Mouse (Mus musculus): ENCODE measurements at regions not wholly inside any gene's neighbourhood (a gene's known extent, or its start where the extent isn't known, plus 50 kb on each side); places are given as distances from the start of the nearest gene placed in this dataset.

DNA sequence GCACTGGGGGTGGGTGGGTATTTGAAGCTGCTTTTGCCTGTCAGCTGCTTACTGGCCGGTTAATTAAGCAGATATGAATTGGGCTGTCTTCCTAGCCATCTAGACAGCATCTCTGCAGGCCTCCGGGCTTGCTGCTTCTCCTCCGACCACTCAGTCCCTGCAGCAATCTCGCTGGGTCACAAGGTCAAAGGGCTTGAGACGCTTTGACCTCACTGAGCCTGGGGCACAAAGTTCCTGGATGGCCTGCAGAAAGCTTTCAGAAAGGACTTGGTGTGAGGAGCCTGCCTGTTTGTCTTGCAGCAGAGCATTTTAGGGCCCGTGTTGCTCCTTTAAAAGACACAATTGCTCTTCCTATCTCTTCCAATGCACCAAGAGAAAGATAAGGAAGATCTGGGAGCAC, 83.7 kb upstream of the Ppp2r5a start:
- DNase-seq: no peak
- WGBS: 77% methylated on average over 6 of the region's 6 CpGs
- no peaks in the 10 kb centered on the region for H3K36me3 ChIP-seq (ENCODE audit: control insufficient read depth, insufficient read depth, low read length)
- no peaks in the 10 kb centered on the region for H3K4me1 ChIP-seq (ENCODE audit: control insufficient read depth, insufficient read depth, low read length)
- H3K27me3 ChIP-seq (replicated peaks; ENCODE audit: control insufficient read depth, insufficient read depth, low read length): no peaks in the 10 kb centered on the region
- no peak overlapping the region for H3K27ac ChIP-seq (ENCODE audit: insufficient read depth, low read depth, low read length)
- TF ChIP-seq CTCF (conservative IDR thresholded peaks at IDR 0.05; ENCODE audit: insufficient read depth, insufficient read length, low read depth, low read length) (no peak), POLR2A (IDR thresholded peaks at IDR 0.05; ENCODE audit: low read depth, low read length) (no peak)
- no peak overlapping the region for H3K4me3 ChIP-seq (ENCODE audit: insufficient read depth, low read depth, low read length)

DNA sequence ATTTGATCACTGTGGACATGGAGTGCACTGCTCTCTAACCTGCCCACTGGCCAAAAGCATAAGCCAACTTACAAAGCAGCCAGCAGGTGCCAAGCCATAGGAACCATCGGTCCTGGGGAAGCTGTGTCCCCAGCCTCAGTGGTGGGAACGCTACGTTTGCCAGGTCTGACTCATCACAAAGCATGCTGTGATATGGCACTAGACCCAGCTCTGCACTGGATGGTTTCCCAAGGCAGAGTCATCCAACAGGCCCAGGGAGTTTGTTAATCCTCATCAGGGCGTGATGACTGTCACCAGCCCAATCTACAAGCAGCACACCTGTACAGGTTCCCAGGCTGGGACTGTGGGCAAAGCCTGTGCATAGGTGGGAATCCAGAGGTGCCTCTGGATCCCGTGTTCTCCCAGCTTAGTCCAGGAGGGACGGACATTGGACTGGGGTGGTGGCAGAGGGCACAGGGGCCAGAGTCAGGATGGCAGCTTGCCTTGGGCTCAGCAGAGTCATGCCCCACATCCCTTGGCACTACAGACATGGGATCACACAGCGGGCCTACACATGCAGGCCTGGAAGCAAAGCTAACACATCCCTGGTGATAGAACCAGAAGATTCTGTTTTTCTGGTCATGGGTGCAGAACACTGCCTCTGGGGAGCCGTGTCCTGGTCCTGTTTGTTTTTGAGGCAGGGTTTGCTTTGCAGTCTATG, 81.8 kb upstream of the Ppp2r5a start:
- 88% methylated on average over 8 of the region's 8 CpGs for WGBS
- no peaks in the 10 kb centered on the region for H3K27me3 ChIP-seq (replicated peaks; ENCODE audit: control insufficient read depth, insufficient read depth, low read length)
- H3K4me3 ChIP-seq (ENCODE audit: insufficient read depth, low read depth, low read length): no peak overlapping the region
- H3K4me1 ChIP-seq (ENCODE audit: control insufficient read depth, insufficient read depth, low read length): no peaks in the 10 kb centered on the region
- H3K27ac ChIP-seq (ENCODE audit: insufficient read depth, low read depth, low read length): no peak overlapping the region
- no peak for TF ChIP-seq POLR2A (IDR thresholded peaks at IDR 0.05; ENCODE audit: low read depth, low read length)
- no peak for TF ChIP-seq CTCF (conservative IDR thresholded peaks at IDR 0.05; ENCODE audit: insufficient read depth, insufficient read length, low read depth, low read length)
- no peaks in the 10 kb centered on the region for H3K36me3 ChIP-seq (ENCODE audit: control insufficient read depth, insufficient read depth, low read length)
- peak; percentile 34 for DNase-seq

DNA sequence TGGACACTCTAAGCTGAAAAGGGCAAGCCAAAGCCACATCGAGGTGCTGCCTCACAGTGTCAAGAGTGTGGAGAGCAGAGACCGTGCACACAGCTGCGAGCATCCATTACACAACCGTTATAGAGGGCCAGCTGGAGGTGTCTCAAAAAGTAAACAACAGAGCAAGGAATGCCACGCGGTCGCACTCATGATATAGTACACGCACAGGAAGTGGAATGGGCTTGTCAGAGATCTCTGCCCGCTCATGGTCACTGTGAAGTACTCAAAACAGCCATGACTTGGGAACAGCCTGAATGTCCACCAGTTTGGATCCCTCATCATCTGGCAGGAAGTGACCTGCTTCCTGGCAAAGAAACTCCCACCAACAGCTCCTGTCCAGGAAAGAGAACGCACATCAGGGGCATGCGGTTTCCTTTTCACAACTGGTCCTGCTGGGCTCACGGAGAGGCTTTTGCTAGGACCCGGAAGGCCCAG, 76.9 kb upstream of the Ppp2r5a start:
- no peak overlapping the region for H3K4me3 ChIP-seq (ENCODE audit: insufficient read depth, low read depth, low read length)
- no peaks in the 10 kb centered on the region for H3K4me1 ChIP-seq (ENCODE audit: control insufficient read depth, insufficient read depth, low read length)
- DNase-seq: peak; percentile 85
- TF ChIP-seq POLR2A (IDR thresholded peaks at IDR 0.05; ENCODE audit: low read depth, low read length): no peak
- peak; percentile 67 for TF ChIP-seq CTCF (conservative IDR thresholded peaks at IDR 0.05; ENCODE audit: insufficient read depth, insufficient read length, low read depth, low read length)
- H3K36me3 ChIP-seq (ENCODE audit: control insufficient read depth, insufficient read depth, low read length): no peaks in the 10 kb centered on the region
- H3K27me3 ChIP-seq (replicated peaks; ENCODE audit: control insufficient read depth, insufficient read depth, low read length): no peaks in the 10 kb centered on the region
- H3K27ac ChIP-seq (ENCODE audit: insufficient read depth, low read depth, low read length): peak overlapping the region; percentile 40
- WGBS: 44% methylated on average over 13 of the region's 13 CpGs

DNA sequence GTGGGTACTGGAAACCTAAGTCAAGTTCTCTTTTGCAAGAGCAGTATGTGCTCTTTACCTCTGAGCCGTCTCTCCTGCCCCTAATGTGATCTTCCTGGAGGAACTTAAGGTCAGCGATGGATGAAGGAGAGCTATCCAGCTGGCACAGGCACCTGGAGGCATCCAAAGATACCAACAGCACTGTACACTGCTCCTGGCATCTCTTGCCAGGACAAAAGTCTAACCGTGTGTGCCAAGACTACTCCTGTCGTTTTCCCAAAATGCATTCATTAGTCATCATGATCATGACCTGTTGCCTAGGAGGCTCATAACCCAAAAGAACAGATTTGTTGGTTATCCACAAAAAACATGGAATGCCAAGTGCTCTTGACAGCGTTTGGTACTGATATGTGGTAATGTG, 69.5 kb upstream of the Ppp2r5a start:
- peaks cover 5% of the 10 kb centered on the region; the same call in 1 of the 2 replicates for H3K4me1 ChIP-seq (ENCODE audit: control insufficient read depth, insufficient read depth, low read length)
- no peak for DNase-seq
- no peaks in the 10 kb centered on the region for H3K27me3 ChIP-seq (replicated peaks; ENCODE audit: control insufficient read depth, insufficient read depth, low read length)
- TF ChIP-seq CTCF (conservative IDR thresholded peaks at IDR 0.05; ENCODE audit: insufficient read depth, insufficient read length, low read depth, low read length) (no peak), POLR2A (IDR thresholded peaks at IDR 0.05; ENCODE audit: low read depth, low read length) (no peak)
- WGBS: 65% methylated on average over 5 of the region's 5 CpGs
- H3K36me3 ChIP-seq (ENCODE audit: control insufficient read depth, insufficient read depth, low read length): no peaks in the 10 kb centered on the region
- no peak overlapping the region for H3K27ac ChIP-seq (ENCODE audit: insufficient read depth, low read depth, low read length)
- H3K4me3 ChIP-seq (ENCODE audit: insufficient read depth, low read depth, low read length): no peak overlapping the region

DNA sequence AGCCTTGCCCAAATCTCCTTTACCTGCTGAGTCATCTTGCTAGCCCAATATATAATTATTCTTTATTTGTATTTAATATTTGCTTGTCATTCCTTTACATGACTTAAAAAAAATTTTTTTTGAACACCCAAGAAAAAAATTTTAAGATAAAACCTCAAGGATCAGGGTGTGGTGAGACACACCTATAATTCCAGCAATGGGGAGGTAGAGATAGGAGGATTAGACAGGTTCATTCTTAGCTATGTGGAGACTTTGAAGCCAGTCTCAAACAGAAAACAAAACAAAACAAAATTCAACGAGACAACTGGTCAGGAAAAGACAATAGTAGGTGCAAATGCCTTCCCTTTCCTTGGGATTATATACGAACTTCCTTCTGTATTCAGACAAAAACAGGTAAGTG, 68.4 kb upstream of the Ppp2r5a start:
- Histone ChIP-seq H3K27ac (ENCODE audit: insufficient read depth, low read depth, low read length) (no peak overlapping the region), H3K4me3 (ENCODE audit: insufficient read depth, low read depth, low read length) (no peak overlapping the region), H3K4me1 (ENCODE audit: control insufficient read depth, insufficient read depth, low read length) (peaks cover 5% of the 10 kb centered on the region; the same call in 1 of the 2 replicates), H3K27me3 (replicated peaks; ENCODE audit: control insufficient read depth, insufficient read depth, low read length) (no peaks in the 10 kb centered on the region), H3K36me3 (ENCODE audit: control insufficient read depth, insufficient read depth, low read length) (no peaks in the 10 kb centered on the region)
- DNase-seq: no peak
- 82% methylated on average over 2 of the region's 2 CpGs for WGBS
- TF ChIP-seq CTCF (conservative IDR thresholded peaks at IDR 0.05; ENCODE audit: insufficient read depth, insufficient read length, low read depth, low read length) (no peak), POLR2A (IDR thresholded peaks at IDR 0.05; ENCODE audit: low read depth, low read length) (no peak)

DNA sequence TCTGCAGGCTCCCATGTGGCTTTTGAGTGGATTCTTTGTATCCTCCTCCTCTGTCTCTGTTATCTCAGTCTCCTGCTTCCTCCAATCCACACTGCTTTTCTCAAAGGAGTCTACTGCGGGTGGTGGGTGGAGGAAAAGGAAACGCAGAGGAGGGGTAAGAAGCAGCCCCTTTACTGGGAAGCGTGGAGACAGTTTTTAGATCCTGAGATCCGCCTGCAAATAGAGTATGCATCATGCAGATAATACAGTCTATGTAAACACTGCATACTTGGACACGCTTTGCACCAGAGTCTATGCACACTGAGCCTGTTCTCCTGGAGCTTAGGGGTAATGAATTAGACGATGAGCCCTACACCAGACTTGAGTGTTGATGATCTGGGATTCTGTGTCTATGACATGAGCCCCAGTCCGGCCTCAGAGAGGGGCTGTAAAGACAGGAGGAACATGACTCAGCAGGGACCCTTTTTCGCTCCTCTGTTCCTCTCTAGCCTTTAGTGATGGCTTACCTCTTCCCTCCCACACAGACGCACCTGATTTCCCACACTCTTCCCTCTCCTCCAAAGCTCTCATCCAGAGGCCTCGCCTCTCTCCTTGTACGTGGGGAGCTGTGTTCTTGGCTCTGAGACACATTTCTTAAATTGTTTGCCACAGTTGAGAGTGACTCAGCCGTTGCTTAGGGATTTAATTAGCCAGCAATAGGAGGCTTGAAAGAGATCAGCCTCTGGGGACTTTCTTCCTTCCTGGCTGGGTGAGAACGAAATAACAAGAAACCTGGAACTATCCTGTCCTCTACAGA, 67.3 kb upstream of the Ppp2r5a start:
- no peaks in the 10 kb centered on the region for H3K27me3 ChIP-seq (replicated peaks; ENCODE audit: control insufficient read depth, insufficient read depth, low read length)
- peak; percentile 65 for DNase-seq
- TF ChIP-seq POLR2A (IDR thresholded peaks at IDR 0.05; ENCODE audit: low read depth, low read length): no peak
- no peak for TF ChIP-seq CTCF (conservative IDR thresholded peaks at IDR 0.05; ENCODE audit: insufficient read depth, insufficient read length, low read depth, low read length)
- H3K4me3 ChIP-seq (ENCODE audit: insufficient read depth, low read depth, low read length): no peak overlapping the region
- peaks cover 8% of the 10 kb centered on the region; the same call in 1 of the 2 replicates for H3K4me1 ChIP-seq (ENCODE audit: control insufficient read depth, insufficient read depth, low read length)
- peak overlapping the region; percentile 77 for H3K27ac ChIP-seq (ENCODE audit: insufficient read depth, low read depth, low read length)
- WGBS: 45% methylated on average over 13 of the region's 13 CpGs
- H3K36me3 ChIP-seq (ENCODE audit: control insufficient read depth, insufficient read depth, low read length): no peaks in the 10 kb centered on the region

All from kidney, adult 2 months (tissue).